Mouse (Mus musculus) liver, adult 2 months (tissue): ENCODE measurements around the gene Lrfn4.

Experiments
- CTCF ChIP-seq: fragments of 200-500 bp; IDR thresholded peaks from 2 replicates; pipeline ENCODE4 v1.5.1; 2011; ENCODE audit warnings: low read depth, low read length, control low read depth
- POLR2A ChIP-seq: fragments of 200-500 bp; IDR thresholded peaks from 2 replicates; pipeline ENCODE4 v1.6.1; 2011; ENCODE audit warnings: low read length, control low read depth; ENCODE audit not compliant: insufficient read depth; ENCODE audit errors: extremely low read depth

DNA sequence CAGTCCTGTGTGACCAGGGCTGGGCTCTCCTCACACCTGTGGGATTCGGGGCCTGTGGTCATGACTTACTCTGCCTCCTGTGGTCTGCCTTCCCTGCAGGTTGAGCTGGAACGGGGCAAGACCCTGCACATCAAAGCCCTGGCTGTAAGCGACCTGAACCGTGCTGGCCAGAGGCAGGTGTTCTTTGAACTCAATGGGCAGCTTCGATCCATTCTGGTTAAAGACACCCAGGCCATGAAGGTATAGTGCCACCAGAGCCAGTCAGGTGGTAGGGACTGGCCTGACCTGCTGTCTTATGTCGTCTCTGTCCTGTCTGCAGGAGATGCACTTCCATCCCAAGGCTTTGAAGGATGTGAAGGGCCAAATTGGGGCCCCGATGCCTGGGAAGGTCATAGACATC is 5.3 kb upstream of the Lrfn4 start:
- TF ChIP-seq CTCF (no peak), POLR2A (no peak)
